In genomic region chr4:47473968-47474729, GRCm38 (mm10) we compare ENCODE assay signal across 8 mouse cellular contexts. TPM values are rescaled to one million over a fixed set of nuclear protein-coding genes. Genes with fewer than 3 reads are reported as not detected.
DNase-seq lines count a peak whose midpoint lies in the region; ATAC-seq lines count a peak whose summit lies in the region.

Alg2 (minus strand) TSS chr4:47474333.
Sec61b (plus strand) TSS chr4:47474658.

- peak within 1 kb of the TSS; percentile 79 for H3K4me2 ChIP-seq in hindbrain, embryonic 15.5 days

- peaks cover 28% of the 10 kb centered on the region for H3K4me1 ChIP-seq in hindbrain, embryonic 15.5 days (replicated peaks)

- H3K27me3 ChIP-seq in hindbrain, embryonic 15.5 days = no peaks in the 10 kb centered on the region

- H3K36me3 ChIP-seq in hindbrain, embryonic 15.5 days = peaks cover 47% of the 10 kb centered on the region

- no peaks in the 10 kb centered on the region for H3K9me3 ChIP-seq in hindbrain, embryonic 15.5 days

- peak within 1 kb of the TSS; percentile 92 for H3K9ac ChIP-seq in hindbrain, embryonic 15.5 days

- peak within 1 kb of the TSS; percentile 94 for H3K4me3 ChIP-seq in hindbrain, embryonic 15.5 days

- peak; percentile 97 for DNase-seq in T-cell, adult 2 months (ENCODE audit: low spot score)
- peak; percentile 98 for DNase-seq in cerebellum, postnatal 36 days
- DNase-seq in frontal cortex, postnatal 36 days (ENCODE audit: low spot score in 2 of 2) = peak; percentile 96 to 99
- DNase-seq in left cerebral cortex, adult 11 months (ENCODE audit: low spot score) = peak; percentile 96
- DNase-seq in lung, postnatal 4 days = peak; percentile 96 to 98
- DNase-seq in retina, postnatal 7 days (ENCODE audit: low read depth, low spot score) = peak; percentile 97
- peak; percentile 89 for DNase-seq in urinary bladder, adult 2 months (ENCODE audit: low spot score)

- WGBS in hindbrain, embryonic 15.5 days = under 1% methylated on average over 57 of the region's 58 CpGs

- peak within 1 kb of the TSS; percentile 98 for H3K27ac ChIP-seq in hindbrain, embryonic 15.5 days (replicated peaks)

- ATAC-seq in hindbrain, embryonic 15.5 days (ENCODE audit: low FRiP score, low read depth) = peak; percentile 98

RNA-seq across cellular contexts. Expression of gene Alg2, which starts in this region (rescaled TPM):
- polyA plus RNA-seq in hindbrain, embryonic 15.5 days (2015; fragmentation: Nextera tagmentation; extraction: Ambion mirVana) = 322 and 332 TPM in 2 replicates
- polyA plus RNA-seq in urinary bladder, adult 2 months (2012; rRNA removed) = 21.4 and 26.1 TPM in 2 replicates

RNA-seq across cellular contexts. Expression of gene Sec61b, which starts in this region (rescaled TPM):
- polyA plus RNA-seq in hindbrain, embryonic 15.5 days (2015; fragmentation: Nextera tagmentation; extraction: Ambion mirVana) = 251 and 277 TPM in 2 replicates
- 154 and 194 TPM in 2 replicates for polyA plus RNA-seq in urinary bladder, adult 2 months (2012; rRNA removed)

Comparison
In these comparisons a context has a peak if more than half of its experiments do, and no peak if none do; other contexts are left out.
1. Peak in every context shown above with its lines: DNase-seq, ATAC-seq, H3K4me3 ChIP-seq and H3K27ac ChIP-seq.
2. RNA of gene Alg2 (polyA plus RNA-seq): 322 to 332 TPM in hindbrain, embryonic 15.5 days; 21.4 to 26.1 TPM in urinary bladder, adult 2 months; every median in the first group is over 10 times any median in the second.